Mouse (Mus musculus) liver, embryonic 16.5 days (tissue): ENCODE data around the gene Gm28048. TPM values are rescaled to one million over a fixed set of nuclear protein-coding genes. Genes with fewer than 3 reads are reported as not detected.

Experiments used
- ATAC-seq: fragments of 200-750 bp; cut with Nextera tagmentation; 2 replicates; pipeline ENCODE4 v1.8.0; 2017; ENCODE audit warnings: low read depth, mild to moderate bottlenecking, moderate number of reproducible peaks, moderate library complexity
- H3K27ac ChIP-seq: fragments of 300-500 bp; sonication (generic); 2 replicates; pipeline ENCODE4 v1.5.1; 2014; ENCODE audit warnings: mild to moderate bottlenecking, low read length
- H3K27me3 ChIP-seq: fragments of 300-500 bp; sonication (generic); 2 replicates; pipeline ENCODE4 v1.6.1; 2014; ENCODE audit warnings: low read depth, low read length, mixed read lengths; ENCODE audit not compliant: control insufficient read depth, insufficient read depth
- H3K36me3 ChIP-seq: fragments of 300-500 bp; sonication (generic); 2 replicates; pipeline ENCODE4 v1.6.1; 2014; ENCODE audit warnings: mild to moderate bottlenecking; ENCODE audit not compliant: control insufficient read depth, insufficient read depth
- H3K4me1 ChIP-seq: fragments of 300-500 bp; sonication (generic); 2 replicates; pipeline ENCODE4 v1.6.1; 2014; ENCODE audit warnings: low read depth, low read length, mixed read lengths; ENCODE audit not compliant: control insufficient read depth
- H3K4me2 ChIP-seq: fragments of 300-500 bp; sonication (generic); 2 replicates; pipeline ENCODE4 v1.6.1; 2014; ENCODE audit warnings: low read depth, low read length, mixed read lengths
- H3K4me3 ChIP-seq: fragments of 300-500 bp; sonication (generic); 2 replicates; pipeline ENCODE4 v1.5.1; 2014; ENCODE audit warnings: low read depth, mild to moderate bottlenecking, low read length
- H3K9ac ChIP-seq: fragments of 300-500 bp; sonication (generic); 2 replicates; pipeline ENCODE4 v1.6.1; 2014; ENCODE audit warnings: low read depth, low read length
- H3K9me3 ChIP-seq: fragments of 300-500 bp; sonication (generic); replicated peaks from 2 replicates; pipeline ENCODE4 v1.6.1; 2016; ENCODE audit warnings: low read length; ENCODE audit not compliant: control insufficient read depth
- WGBS: fragments of 180-500 bp; shearing (Covaris S2); extraction: QIAGEN DNeasy Blood & Tissue Kit; methylation state at CpG from one replicate; pipeline ENCODE4 v1.1.7; 2014; ENCODE audit not compliant: insufficient replicate concordance; 5-methylcytosine and 5-hydroxymethylcytosine counted together
- polyA plus RNA-seq: library from polyadenylated mRNA; unstranded; fragments of >200 nt; fragmentation: Nextera tagmentation; extraction: Ambion mirVana; gene quantifications from 2 replicates; pipeline ENCODE4 v1.2.1, GENCODE M21; 2015

Gene Gm28048
- polyA plus RNA-seq, 1 experiment from 2014 or later = 6.4 TPM

GRCm38 (mm10) chr11:22938983-22939382 is 42.9 kb downstream of the Gm28048 start:
- no peak for ATAC-seq
- H3K4me2 ChIP-seq = no peak overlapping the region
- H3K27me3 ChIP-seq = no peaks in the 10 kb centered on the region
- H3K4me3 ChIP-seq = no peak overlapping the region
- H3K27ac ChIP-seq = no peak overlapping the region
- H3K4me1 ChIP-seq = no peaks in the 10 kb centered on the region
- H3K36me3 ChIP-seq = no peaks in the 10 kb centered on the region
- 38% methylated on average over 2 of the region's 2 CpGs for WGBS
- no peaks in the 10 kb centered on the region for H3K9me3 ChIP-seq
- H3K9ac ChIP-seq = no peak overlapping the region

GRCm38 (mm10) chr11:22937716-22938316 is 44.1 kb downstream of the Gm28048 start:
- Histone ChIP-seq H3K4me1 (peaks cover 2% of the 10 kb centered on the region), H3K4me3 (no peak overlapping the region), H3K27me3 (no peaks in the 10 kb centered on the region), H3K27ac (no peak overlapping the region), H3K9ac (no peak overlapping the region), H3K9me3 (no peaks in the 10 kb centered on the region), H3K4me2 (no peak overlapping the region), H3K36me3 (no peaks in the 10 kb centered on the region)
- 87% methylated on average over 4 of the region's 4 CpGs for WGBS
- no peak for ATAC-seq

GRCm38 (mm10) chr11:22936446-22937125 is 45.3 kb downstream of the Gm28048 start:
- ATAC-seq = no peak
- Histone ChIP-seq H3K36me3 (no peaks in the 10 kb centered on the region), H3K4me1 (peaks cover 10% of the 10 kb centered on the region), H3K4me3 (no peak overlapping the region), H3K4me2 (no peak overlapping the region), H3K9me3 (no peaks in the 10 kb centered on the region), H3K27ac (no peak overlapping the region), H3K27me3 (no peaks in the 10 kb centered on the region), H3K9ac (no peak overlapping the region)
- 38% methylated on average over 5 of the region's 5 CpGs for WGBS

- Histone ChIP-seq H3K9me3 (no peaks in the 10 kb centered on the region), H3K4me1 (peaks cover 10% of the 10 kb centered on the region), H3K36me3 (no peaks in the 10 kb centered on the region), H3K27me3 (no peaks in the 10 kb centered on the region), H3K27ac (no peak overlapping the region), H3K4me3 (no peak overlapping the region), H3K9ac (no peak overlapping the region), H3K4me2 (no peak overlapping the region)
- ATAC-seq = 0 out of 2 replicates have a peak, but pooled peaks have one; percentile 19
These were observed 49.7 kb downstream of the Gm28048 start for GRCm38 (mm10) chr11:22932167-22932566.

GRCm38 (mm10) chr11:22931320-22931905 is 50.5 kb downstream of the Gm28048 start:
- no peaks in the 10 kb centered on the region for H3K27me3 ChIP-seq

GRCm38 (mm10) chr11:22930129-22930528 is 51.8 kb downstream of the Gm28048 start:
- H3K4me2 ChIP-seq = no peak overlapping the region
- no peak overlapping the region for H3K27ac ChIP-seq
- H3K4me3 ChIP-seq = no peak overlapping the region
- ATAC-seq = no peak
- WGBS = 41% methylated on average over 2 of the region's 2 CpGs
- no peak overlapping the region for H3K9ac ChIP-seq
- H3K36me3 ChIP-seq = no peaks in the 10 kb centered on the region
- H3K9me3 ChIP-seq = no peaks in the 10 kb centered on the region
- no peaks in the 10 kb centered on the region for H3K27me3 ChIP-seq
- peaks cover 10% of the 10 kb centered on the region for H3K4me1 ChIP-seq

More at GRCm38 (mm10) chr11:22931320-22931905, 50.5 kb downstream of the Gm28048 start:
- no peak overlapping the region for H3K9ac ChIP-seq
- no peak overlapping the region for H3K27ac ChIP-seq
- H3K36me3 ChIP-seq = no peaks in the 10 kb centered on the region
- no peak for ATAC-seq
- H3K4me1 ChIP-seq = peaks cover 10% of the 10 kb centered on the region
- WGBS = 47% methylated on average over 2 of the region's 2 CpGs
- no peak overlapping the region for H3K4me3 ChIP-seq
- no peaks in the 10 kb centered on the region for H3K9me3 ChIP-seq
- no peak overlapping the region for H3K4me2 ChIP-seq

GRCm38 (mm10) chr11:22928586-22929169 is 53.2 kb downstream of the Gm28048 start:
- Histone ChIP-seq H3K9me3 (no peaks in the 10 kb centered on the region), H3K4me2 (no peak overlapping the region), H3K27me3 (no peaks in the 10 kb centered on the region), H3K9ac (no peak overlapping the region), H3K4me1 (peaks cover 10% of the 10 kb centered on the region), H3K36me3 (no peaks in the 10 kb centered on the region), H3K4me3 (no peak overlapping the region), H3K27ac (no peak overlapping the region)
- 25% methylated on average over 8 of the region's 8 CpGs for WGBS
- no peak for ATAC-seq

GRCm38 (mm10) chr11:22923606-22924005 is 58.3 kb downstream of the Gm28048 start:
- 60% methylated on average over 2 of the region's 2 CpGs for WGBS
- Histone ChIP-seq H3K27ac (no peak overlapping the region), H3K9me3 (no peaks in the 10 kb centered on the region), H3K4me1 (no peaks in the 10 kb centered on the region; the same call in 1 of the 2 replicates), H3K9ac (no peak overlapping the region), H3K27me3 (no peaks in the 10 kb centered on the region), H3K4me3 (no peak overlapping the region), H3K36me3 (no peaks in the 10 kb centered on the region), H3K4me2 (no peak overlapping the region)
- no peak for ATAC-seq

- 45% methylated on average over 2 of the region's 2 CpGs for WGBS
- H3K36me3 ChIP-seq = no peaks in the 10 kb centered on the region
- no peak overlapping the region for H3K27ac ChIP-seq
- H3K9ac ChIP-seq = no peak overlapping the region
- no peak overlapping the region for H3K4me2 ChIP-seq
- no peak overlapping the region for H3K4me3 ChIP-seq
- no peaks in the 10 kb centered on the region; the same call in 1 of the 2 replicates for H3K4me1 ChIP-seq
- H3K27me3 ChIP-seq = no peaks in the 10 kb centered on the region
- no peak for ATAC-seq
- H3K9me3 ChIP-seq = no peaks in the 10 kb centered on the region
These were observed 59.3 kb downstream of the Gm28048 start for GRCm38 (mm10) chr11:22922546-22922945.
